Mouse (Mus musculus) stomach, postnatal 0 days (tissue): ENCODE data around the gene T2.

Experiments
- CTCF ChIP-seq: IDR thresholded peaks from 2 replicates; pipeline ENCODE4 v1.5.1; 2016; ENCODE audit warnings: antibody characterized with exemption, low read depth, mild to moderate bottlenecking, moderate library complexity
- EP300 ChIP-seq: optimal IDR thresholded peaks from 2 replicates; pipeline ENCODE3; 2016; ENCODE audit warnings: antibody characterized with exemption

DNA sequence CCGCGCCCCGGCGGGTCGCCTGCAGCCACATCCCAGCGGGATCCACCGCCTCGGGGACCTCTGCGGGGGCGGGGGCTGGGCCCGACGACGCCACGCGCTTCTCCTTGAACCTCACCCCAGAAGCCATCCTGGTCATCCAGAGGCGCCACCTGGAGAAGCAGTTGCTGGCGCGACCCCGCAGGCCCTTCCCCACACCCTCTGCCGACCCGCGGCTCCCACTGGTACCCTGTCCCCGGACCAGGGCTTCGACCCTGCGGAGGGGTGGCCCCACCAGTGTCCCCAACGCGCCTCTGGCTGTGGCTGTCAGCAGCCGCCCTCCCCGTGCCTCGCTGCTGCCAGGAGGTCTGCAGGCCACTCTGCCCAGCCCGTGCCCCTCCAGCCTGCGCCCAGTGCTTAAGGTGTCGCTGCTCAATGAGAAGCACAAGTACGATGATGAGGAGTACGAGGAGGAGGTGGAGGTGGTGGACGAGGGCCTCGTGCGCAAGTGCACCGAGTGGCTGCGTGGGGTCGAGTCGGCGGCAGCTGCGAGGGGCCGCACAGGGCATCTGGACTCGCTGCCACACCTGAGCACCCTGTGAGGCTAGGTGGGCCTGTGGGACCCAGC lies 14.3 kb upstream of the T2 start:
- no peak for TF ChIP-seq EP300
- no peak for TF ChIP-seq CTCF
